Comparison of ENCODE assay signal across 10 mouse cellular contexts in the genomic region with DNA sequence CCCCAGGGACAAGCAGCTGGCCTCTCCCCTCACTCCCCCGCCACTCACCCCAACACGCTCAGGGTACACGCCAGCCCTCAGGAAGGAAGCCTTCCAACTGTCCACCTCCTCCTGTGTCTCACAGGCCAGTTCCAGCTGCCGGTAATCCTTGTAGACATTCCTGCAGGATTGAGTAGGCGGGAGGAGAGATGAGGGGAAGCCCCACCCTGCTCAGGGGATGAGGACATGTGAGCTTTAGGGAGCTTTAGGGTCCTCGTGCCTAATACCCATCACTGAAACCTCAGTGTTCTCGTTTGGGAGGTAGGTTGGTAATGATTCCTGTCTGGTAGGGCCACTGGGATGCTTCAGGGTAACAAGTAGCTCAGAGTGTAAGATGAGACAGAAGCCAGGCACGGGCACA. TPM values are rescaled to one million over a fixed set of nuclear protein-coding genes. Genes with fewer than 3 reads are reported as not detected.
DNase-seq lines count a peak whose midpoint lies in the region; ATAC-seq and TF ChIP-seq lines count a peak whose summit lies in the region.
"Had no signal": no experiment of that assay in that cellular context is flagged by ENCODE, and none has a peak within 500 bp of the region (broad histone marks: within the 10 kb centered on the region; RNA-seq: fewer than 3 reads in every experiment).

No protein-coding gene starts in this region.

- no peaks in the 10 kb centered on the region for H3K9me3 ChIP-seq in heart, embryonic 13.5 days
- H3K9me3 ChIP-seq: forebrain, embryonic 15.5 days had no signal

- no peaks in the 10 kb centered on the region for H3K79me2 ChIP-seq in myocyte (ENCODE audit: control insufficient read depth, insufficient read depth)

- no peak overlapping the region for H3K4me3 ChIP-seq in layer of hippocampus, adult 2 months
- H3K4me3 ChIP-seq in heart, embryonic 13.5 days, result no peak overlapping the region
- no peak overlapping the region for H3K4me3 ChIP-seq in myocyte
- H3K4me3 ChIP-seq: forebrain, embryonic 15.5 days had no signal

- H3K4me1 ChIP-seq in heart, embryonic 13.5 days, result peaks cover 76% of the 10 kb centered on the region

- no peak for TF ChIP-seq POLR2A in myocyte (IDR thresholded peaks at IDR 0.05; ENCODE audit: insufficient read length, low read depth)

- DNase-seq in layer of hippocampus, adult 2 months (ENCODE audit: low spot score in 2 of 2), result no peak
- no peak for DNase-seq in layer of hippocampus, adult 11-12 months (ENCODE audit: low spot score)
- peak; percentile 48 for DNase-seq in embryo, embryonic 9.5 days (ENCODE audit: extremely low spot score)
- no peak for DNase-seq in spleen, postnatal 10 days (ENCODE audit: low spot score in 2 of 2)
- DNase-seq in adrenal gland, postnatal 4 days (ENCODE audit: low spot score in 2 of 2), result no peak
- DNase-seq in adrenal gland, adult 18-20 months (ENCODE audit: low spot score in 2 of 2), result no peak

- H3ac ChIP-seq in myocyte (ENCODE audit: control insufficient read depth, insufficient read length), result no peak overlapping the region

- no peaks in the 10 kb centered on the region for H3K36me3 ChIP-seq in heart, embryonic 13.5 days
- no peaks in the 10 kb centered on the region for H3K36me3 ChIP-seq in myocyte (ENCODE audit: control insufficient read depth, insufficient read depth)

- peak overlapping the region; percentile 62 for H3K27ac ChIP-seq in layer of hippocampus, adult 2 months
- peak overlapping the region; percentile 91 for H3K27ac ChIP-seq in heart, embryonic 13.5 days (replicated peaks)
- H3K27ac ChIP-seq: forebrain, embryonic 15.5 days had no signal

- TF ChIP-seq CTCF in layer of hippocampus, adult 2 months (conservative IDR thresholded peaks at IDR 0.05), result no peak

- ATAC-seq in heart, embryonic 13.5 days (ENCODE audit: extremely low read depth, insufficient number of reproducible peaks, low FRiP score, low TSS enrichment), result no peak
- ATAC-seq: forebrain, embryonic 15.5 days; Patski had no signal

- peaks cover 54% of the 10 kb centered on the region for H3K27me3 ChIP-seq in heart, embryonic 13.5 days (replicated peaks)
- no peaks in the 10 kb centered on the region for H3K27me3 ChIP-seq in myocyte (ENCODE audit: control insufficient read depth, insufficient read depth, insufficient read length)
- H3K27me3 ChIP-seq: forebrain, embryonic 15.5 days; Patski had no signal

- peak overlapping the region; percentile 42 for H3K4me2 ChIP-seq in heart, embryonic 13.5 days
- peak overlapping the region; percentile 80 for H3K4me2 ChIP-seq in myocyte (ENCODE audit: low read depth)
- H3K4me2 ChIP-seq: forebrain, embryonic 15.5 days had no signal

- 0 out of 2 replicates have a peak overlapping the region, but pooled peaks have one; percentile 21 for H3K9ac ChIP-seq in heart, embryonic 13.5 days
- H3K9ac ChIP-seq: forebrain, embryonic 15.5 days had no signal

- WGBS in heart, embryonic 13.5 days, result 12% methylated on average over 8 of the region's 8 CpGs

TF ChIP-seq in myocyte, 11 proteins besides CTCF, POLR2A, EP300 and RAD21:
- TF ChIP-seq USF1 (IDR thresholded peaks at IDR 0.05; ENCODE audit: low read depth) (no peak), MYOD1 (IDR thresholded peaks at IDR 0.05; ENCODE audit: control insufficient read depth in 1 of 3, insufficient read length in 2 of 3, low read depth in 2 of 3) (peak in 1 of 3 experiments; percentile 53)
TF ChIP-seq in myocyte: peak in this region for 1.

RNA-seq across cellular contexts. Expression of gene Swi5, which starts 27.9 kb away (rescaled TPM):
- 100 to 1,000 TPM; 212 to 222 TPM for total RNA-seq in layer of hippocampus, adult 2 months (2021)
- polyA plus RNA-seq in heart, embryonic 13.5 days (2015; fragmentation: Nextera tagmentation; extraction: Ambion mirVana), result 286 and 336 TPM in 2 replicates
- polyA plus RNA-seq in myocyte (2012; fragmentation: generic; extraction: Trizol), result 253 TPM
- total RNA-seq in adrenal gland, postnatal 4 days (2021), result 100 to 1,000 TPM; 225 to 237 TPM
- 100 to 1,000 TPM; 291 to 303 TPM for total RNA-seq in adrenal gland, adult 18-20 months (2021)

RNA-seq across cellular contexts. Expression of gene Golga2, which starts 28.6 kb away (rescaled TPM):
- total RNA-seq in layer of hippocampus, adult 2 months (2021), result 10 to 100 TPM; 87.9 TPM
- 22.0 and 22.2 TPM in 2 replicates for polyA plus RNA-seq in heart, embryonic 13.5 days (2015; fragmentation: Nextera tagmentation; extraction: Ambion mirVana)
- 60.7 TPM for polyA plus RNA-seq in myocyte (2012; fragmentation: generic; extraction: Trizol)
- 10 to 100 TPM; 78.6 to 80.4 TPM for total RNA-seq in adrenal gland, postnatal 4 days (2021)
- 10 to 100 TPM; 70.5 to 75.4 TPM for total RNA-seq in adrenal gland, adult 18-20 months (2021)

RNA-seq across cellular contexts. Expression of gene Ciz1, which starts 36.4 kb away (rescaled TPM):
- total RNA-seq in layer of hippocampus, adult 2 months (2021), result 10 to 100 TPM; 75.3 to 92.7 TPM
- polyA plus RNA-seq in heart, embryonic 13.5 days (2015; fragmentation: Nextera tagmentation; extraction: Ambion mirVana), result 32.9 and 35.2 TPM in 2 replicates
- polyA plus RNA-seq in myocyte (2012; fragmentation: generic; extraction: Trizol), result 54.2 TPM
- 100 to 1,000 TPM in 1 of 2 experiments, 10 to 100 TPM in 1; 97.7 to 106 TPM for total RNA-seq in adrenal gland, postnatal 4 days (2021)
- total RNA-seq in adrenal gland, adult 18-20 months (2021), result 10 to 100 TPM; 62.6 to 69.6 TPM

RNA-seq across cellular contexts. Expression of gene Dnm1, which starts 37.4 kb away (rescaled TPM):
- 1,000 to 10,000 TPM; 1,274 to 1,381 TPM for total RNA-seq in layer of hippocampus, adult 2 months (2021)
- polyA plus RNA-seq in heart, embryonic 13.5 days (2015; fragmentation: Nextera tagmentation; extraction: Ambion mirVana), result 3.4 and 4.5 TPM in 2 replicates
- polyA plus RNA-seq in myocyte (2012; fragmentation: generic; extraction: Trizol), result 44.0 TPM
- total RNA-seq in adrenal gland, postnatal 4 days (2021), result 10 to 100 TPM; 41.3 to 43.4 TPM
- total RNA-seq in adrenal gland, adult 18-20 months (2021), result 10 to 100 TPM; 18.6 to 25.6 TPM

RNA-seq across cellular contexts. Expression of gene Uck1, which starts 55.8 kb away (rescaled TPM):
- total RNA-seq in layer of hippocampus, adult 2 months (2021), result 10 to 100 TPM; 55.3 to 57.8 TPM
- polyA plus RNA-seq in heart, embryonic 13.5 days (2015; fragmentation: Nextera tagmentation; extraction: Ambion mirVana), result 44.8 and 45.3 TPM in 2 replicates
- 32.1 TPM for polyA plus RNA-seq in myocyte (2012; fragmentation: generic; extraction: Trizol)
- total RNA-seq in adrenal gland, postnatal 4 days (2021), result 10 to 100 TPM; 88.3 to 98.2 TPM
- total RNA-seq in adrenal gland, adult 18-20 months (2021), result 100 to 1,000 TPM; 125 to 144 TPM
